8 mouse cellular contexts compared by ENCODE assay signal in genomic region chr17:4945871-4946331, GRCm38 (mm10). TPM values are rescaled to one million over a fixed set of nuclear protein-coding genes. Genes with fewer than 3 reads are reported as not detected.
DNase-seq lines count a peak whose midpoint lies in the region; ATAC-seq lines count a peak whose summit lies in the region.
"Had no signal": no experiment of that assay in that cellular context is flagged by ENCODE, and none has a peak within 500 bp of the region (broad histone marks: within the 10 kb centered on the region; RNA-seq: fewer than 3 reads in every experiment).

No protein-coding gene starts in this region.

- DNase-seq in adrenal gland, adult 2 months = peak; percentile 55
- peak; percentile 78 for DNase-seq in cerebellum, postnatal 10 days
- peak; percentile 57 for DNase-seq in gastrocnemius, postnatal 14 days
- no peak for DNase-seq in hindbrain, embryonic 14.5 days (ENCODE audit: low spot score)
- peak; percentile 27 for DNase-seq in liver
- peak; percentile 33 for DNase-seq in naive thymus-derived CD4-positive, alpha-beta T cell, adult 2 months (ENCODE audit: low read depth)
- peak; percentile 24 to 42 for DNase-seq in thymus, postnatal 36 days

- WGBS in hindbrain, embryonic 14.5 days = 19% methylated on average over 11 of the region's 11 CpGs

- H3K27ac ChIP-seq in hindbrain, embryonic 14.5 days = no peak overlapping the region

- no peaks in the 10 kb centered on the region for H3K36me3 ChIP-seq in hindbrain, embryonic 14.5 days (replicated peaks; ENCODE audit: control insufficient read depth, insufficient read depth)

- peaks cover 8% of the 10 kb centered on the region for H3K4me1 ChIP-seq in hindbrain, embryonic 14.5 days (replicated peaks; ENCODE audit: control insufficient read depth, insufficient read depth, low read length)

- H3K9ac ChIP-seq in hindbrain, embryonic 14.5 days = no peak overlapping the region

- intact Hi-C loops in gastrocnemius, postnatal 14 days (cut with DNase I; ENCODE audit: low total_unique reads) = no loop called here

- H3K27me3 ChIP-seq in hindbrain, embryonic 14.5 days (ENCODE audit: control insufficient read depth, insufficient read depth, low read length) = no peaks in the 10 kb centered on the region

- H3K4me2 ChIP-seq in hindbrain, embryonic 14.5 days (replicated peaks) = 0 out of 2 replicates have a peak overlapping the region, but pooled peaks have one; percentile 1

- H3K4me3 ChIP-seq in hindbrain, embryonic 14.5 days (replicated peaks; ENCODE audit: low read length) = no peak overlapping the region
- H3K4me3 ChIP-seq: erythroblast, embryonic 14.5 days had no signal

- no peak for ATAC-seq in hindbrain, embryonic 14.5 days (ENCODE audit: low FRiP score)

- H3K9me3 ChIP-seq in hindbrain, embryonic 14.5 days (ENCODE audit: control insufficient read depth, low read length) = no peaks in the 10 kb centered on the region

RNA-seq across cellular contexts. Expression of gene Arid1b, which starts 48.2 kb away (rescaled TPM):
- 10 to 100 TPM; 52.1 to 83.8 TPM for total RNA-seq in adrenal gland, adult 2 months (2021)
- 130 and 174 TPM in 2 replicates for polyA plus RNA-seq in adrenal gland, adult 2 months (2012; rRNA removed)
- total RNA-seq in gastrocnemius, postnatal 14 days (2021) = 10 to 100 TPM; 30.0 to 31.4 TPM
- 18.8 and 20.5 TPM in 2 replicates for polyA plus RNA-seq in hindbrain, embryonic 14.5 days (2014; fragmentation: Nextera tagmentation; extraction: Ambion mirVana)
